Mouse (Mus musculus): ENCODE data around the gene Rpl9-ps6. TPM values are rescaled to one million over a fixed set of nuclear protein-coding genes. Genes with fewer than 3 reads are reported as not detected.
"Not testable (repeated sequence)": the region's sequence is repeated elsewhere in the genome, so short reads cannot be mapped to it uniquely, and the experiment has no call there.

Gene Rpl9-ps6
- polyA plus RNA-seq, 1 experiment from 2014 or later, result 113 TPM

DNA sequence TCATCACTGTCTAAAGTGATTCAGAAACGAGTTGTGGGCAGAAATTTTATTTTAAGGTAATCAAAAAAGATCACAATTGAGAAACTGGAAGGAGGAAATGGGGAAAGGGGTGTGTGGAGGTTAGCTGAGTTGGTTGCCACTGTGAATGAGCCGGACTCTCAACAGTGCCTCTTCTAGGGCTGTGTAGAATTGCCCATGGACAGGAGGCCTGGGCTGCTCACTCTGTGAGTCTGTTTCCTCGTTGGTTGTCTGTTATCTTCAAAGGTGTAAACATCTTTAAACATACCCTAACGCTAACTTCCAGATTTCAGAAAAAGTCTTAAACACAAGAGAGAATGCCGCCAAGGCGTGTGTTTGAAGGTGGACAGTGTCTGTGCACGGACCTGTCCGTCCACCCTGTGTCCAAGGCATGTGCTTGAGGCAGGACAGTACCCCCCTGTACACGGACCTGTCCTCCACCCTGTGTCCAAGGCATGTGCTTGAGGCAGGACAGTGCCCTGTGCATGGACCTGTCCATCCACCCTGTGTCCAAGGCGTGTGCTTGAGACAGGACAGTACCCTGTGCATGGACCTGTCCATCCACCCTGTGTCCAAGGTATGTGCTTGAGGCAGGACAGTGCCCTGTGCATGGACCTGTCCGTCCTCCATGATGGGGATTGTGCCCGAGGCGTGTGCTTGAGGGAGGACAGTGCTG, 4.3 kb upstream of the Rpl9-ps6 start:
- Histone ChIP-seq H3K27me3 (ENCODE audit: control insufficient read depth, insufficient read depth, low read depth, low read length) (no peaks in the 10 kb centered on the region), H3K4me1 (replicated peaks; ENCODE audit: control insufficient read depth, insufficient read depth, low read length) (no peaks in the 10 kb centered on the region), H3K9me3 (ENCODE audit: control insufficient read depth, low read length) (no peaks in the 10 kb centered on the region), H3K9ac (ENCODE audit: low read length) (no peak overlapping the region), H3K27ac (ENCODE audit: low read length) (no peak overlapping the region), H3K4me2 (ENCODE audit: low read depth, low read length) (no peak overlapping the region), H3K4me3 (ENCODE audit: low read length) (no peak overlapping the region), H3K36me3 (ENCODE audit: control insufficient read depth, insufficient read depth, low read length) (no peaks in the 10 kb centered on the region)
- WGBS, result 71% methylated on average over 13 of the region's 13 CpGs
- no peak for ATAC-seq (ENCODE audit: low read depth)

DNA sequence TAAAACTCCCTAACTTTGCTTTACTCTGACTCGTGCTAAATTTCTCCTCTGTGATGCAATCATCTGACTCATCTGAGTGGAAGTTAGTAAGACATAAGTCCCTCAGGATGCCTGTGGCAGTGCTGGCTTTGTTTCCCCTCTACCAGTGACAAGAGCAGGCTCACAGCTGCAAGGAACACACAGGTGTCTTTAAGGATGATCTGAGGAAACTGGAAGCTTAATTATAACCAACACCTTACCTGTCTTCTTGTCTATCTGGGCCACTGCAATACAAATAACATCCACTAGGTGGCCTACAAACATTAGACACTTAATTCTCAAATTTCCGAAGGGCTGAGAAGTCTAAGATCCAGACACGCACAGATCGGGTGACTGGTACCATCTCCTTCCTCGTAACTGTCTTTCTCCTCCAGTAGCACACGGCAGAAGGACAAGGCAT, 3.7 kb upstream of the Rpl9-ps6 start:
- ATAC-seq (ENCODE audit: low read depth), result no peak
- H3K9ac ChIP-seq (ENCODE audit: low read length), result no peak overlapping the region
- H3K4me2 ChIP-seq (ENCODE audit: low read depth, low read length), result no peak overlapping the region
- H3K27ac ChIP-seq (ENCODE audit: low read length), result no peak overlapping the region
- no peaks in the 10 kb centered on the region for H3K27me3 ChIP-seq (ENCODE audit: control insufficient read depth, insufficient read depth, low read depth, low read length)
- H3K4me3 ChIP-seq (ENCODE audit: low read length), result no peak overlapping the region
- no peaks in the 10 kb centered on the region for H3K9me3 ChIP-seq (ENCODE audit: control insufficient read depth, low read length)
- WGBS, result 17% methylated on average over 6 of the region's 6 CpGs
- H3K36me3 ChIP-seq (ENCODE audit: control insufficient read depth, insufficient read depth, low read length), result no peaks in the 10 kb centered on the region
- H3K4me1 ChIP-seq (replicated peaks; ENCODE audit: control insufficient read depth, insufficient read depth, low read length), result no peaks in the 10 kb centered on the region

DNA sequence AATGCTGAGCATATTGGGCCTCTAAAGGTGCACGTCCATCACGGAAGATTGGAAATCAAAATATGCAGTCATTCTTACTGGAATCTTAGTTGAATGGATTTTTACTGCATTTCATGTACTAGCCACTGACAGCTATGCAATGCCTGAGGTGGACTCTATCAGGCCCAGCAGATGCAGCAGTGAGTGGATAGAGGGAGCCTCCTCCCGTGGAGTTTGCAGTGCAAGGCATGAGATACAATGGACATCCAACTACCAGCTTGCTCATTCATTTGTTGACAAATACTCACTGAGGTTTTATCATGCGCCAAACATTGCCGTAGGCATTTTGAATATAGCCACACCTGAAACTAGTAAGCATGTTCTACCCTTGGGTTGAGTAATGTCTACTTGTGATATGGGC, 947 bp upstream of the Rpl9-ps6 start:
- no peaks in the 10 kb centered on the region for H3K27me3 ChIP-seq (ENCODE audit: control insufficient read depth, insufficient read depth, low read depth, low read length)
- no peak overlapping the region for H3K27ac ChIP-seq (ENCODE audit: low read length)
- H3K4me1 ChIP-seq (replicated peaks; ENCODE audit: control insufficient read depth, insufficient read depth, low read length), result no peaks in the 10 kb centered on the region
- H3K4me3 ChIP-seq (ENCODE audit: low read length), result no peak overlapping the region
- 91% methylated on average over 5 of the region's 5 CpGs for WGBS
- H3K9me3 ChIP-seq (ENCODE audit: control insufficient read depth, low read length), result no peaks in the 10 kb centered on the region
- no peaks in the 10 kb centered on the region for H3K36me3 ChIP-seq (ENCODE audit: control insufficient read depth, insufficient read depth, low read length)
- no peak for ATAC-seq (ENCODE audit: low read depth)
- no peak overlapping the region for H3K9ac ChIP-seq (ENCODE audit: low read length)
- no peak overlapping the region for H3K4me2 ChIP-seq (ENCODE audit: low read depth, low read length)

DNA sequence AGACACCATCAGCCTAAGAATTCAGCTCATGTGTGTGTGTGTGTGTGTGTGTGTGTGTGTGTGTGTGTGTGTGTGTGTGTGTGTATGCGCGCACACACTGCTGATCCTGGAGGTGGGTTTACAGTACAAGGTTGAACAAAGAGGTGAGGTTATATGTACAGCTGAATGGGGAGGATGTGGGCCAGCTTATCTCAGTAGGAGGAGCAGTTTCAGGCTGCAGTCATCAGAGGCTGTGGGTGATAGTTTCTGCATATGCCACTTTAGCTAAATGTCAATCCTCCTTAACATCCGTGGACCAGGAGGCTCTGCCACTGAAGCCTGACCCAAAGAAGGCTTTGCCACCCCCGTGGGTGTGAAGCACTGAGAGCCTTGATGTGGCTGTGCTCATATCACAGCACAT, 1.1 kb downstream of the Rpl9-ps6 start:
- Histone ChIP-seq H3K27ac (ENCODE audit: low read length) (no peak overlapping the region), H3K27me3 (ENCODE audit: control insufficient read depth, insufficient read depth, low read depth, low read length) (no peaks in the 10 kb centered on the region), H3K4me2 (ENCODE audit: low read depth, low read length) (no peak overlapping the region), H3K9me3 (ENCODE audit: control insufficient read depth, low read length) (no peaks in the 10 kb centered on the region), H3K4me1 (replicated peaks; ENCODE audit: control insufficient read depth, insufficient read depth, low read length) (no peaks in the 10 kb centered on the region), H3K9ac (ENCODE audit: low read length) (no peak overlapping the region), H3K4me3 (ENCODE audit: low read length) (no peak overlapping the region), H3K36me3 (ENCODE audit: control insufficient read depth, insufficient read depth, low read length) (no peaks in the 10 kb centered on the region)
- no peak for ATAC-seq (ENCODE audit: low read depth)
- WGBS, result 65% methylated on average over 4 of the region's 4 CpGs

DNA sequence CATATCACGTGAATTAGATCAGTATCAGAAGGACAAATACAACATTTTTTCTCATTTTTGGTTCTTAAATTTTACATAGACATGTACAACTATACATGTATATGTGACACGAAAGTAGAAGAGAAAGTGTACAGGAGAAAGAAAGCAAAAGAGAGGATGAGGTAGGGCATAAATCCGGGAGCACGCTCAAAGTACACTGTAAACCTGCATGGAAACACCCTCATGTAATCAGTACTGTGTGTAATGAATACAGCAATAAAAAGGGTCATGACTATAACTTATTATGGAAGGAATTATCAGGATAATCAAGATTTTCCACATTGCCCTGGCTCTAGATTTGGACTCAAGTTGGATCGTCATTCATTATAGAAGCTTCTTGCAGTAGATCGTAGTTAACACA, 3.3 kb downstream of the Rpl9-ps6 start:
- H3K36me3 ChIP-seq (ENCODE audit: control insufficient read depth, insufficient read depth, low read length), result no peaks in the 10 kb centered on the region
- no peak for ATAC-seq (ENCODE audit: low read depth)
- 92% methylated on average over 6 of the region's 6 CpGs for WGBS

DNA sequence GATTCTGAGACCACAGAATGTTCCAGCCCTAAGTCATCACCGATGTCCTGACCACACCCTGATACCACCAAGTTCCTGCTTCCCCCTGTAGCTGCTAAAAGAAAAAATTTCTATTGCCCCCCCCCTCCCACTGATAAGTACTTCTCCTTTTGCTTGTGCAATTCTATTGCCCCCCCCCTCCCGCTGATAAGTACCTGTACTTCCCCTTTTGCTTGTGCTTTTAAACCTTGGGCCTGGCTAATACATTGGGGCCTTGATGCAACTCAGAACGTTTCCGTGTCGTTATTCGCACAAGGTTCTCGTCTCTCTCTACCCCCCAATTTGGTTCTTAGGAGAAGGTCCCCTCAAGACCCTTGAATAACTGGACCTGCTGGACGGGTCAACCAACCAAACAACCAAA, 8.7 kb downstream of the Rpl9-ps6 start:
- not testable (repeated sequence) for H3K4me3 ChIP-seq (ENCODE audit: low read length); H3K27ac ChIP-seq (ENCODE audit: low read length); ATAC-seq (ENCODE audit: low read depth); H3K9ac ChIP-seq (ENCODE audit: low read length); H3K9me3 ChIP-seq (ENCODE audit: control insufficient read depth, low read length); H3K27me3 ChIP-seq (ENCODE audit: control insufficient read depth, insufficient read depth, low read depth, low read length); H3K4me1 ChIP-seq (replicated peaks; ENCODE audit: control insufficient read depth, insufficient read depth, low read length); H3K36me3 ChIP-seq (ENCODE audit: control insufficient read depth, insufficient read depth, low read length); H3K4me2 ChIP-seq (ENCODE audit: low read depth, low read length)
- WGBS, result 81% methylated on average over 8 of the region's 8 CpGs

More for the DNA sequence above, 3.3 kb downstream of the Rpl9-ps6 start:
- H3K4me1 ChIP-seq (replicated peaks; ENCODE audit: control insufficient read depth, insufficient read depth, low read length), result no peaks in the 10 kb centered on the region
- H3K27ac ChIP-seq (ENCODE audit: low read length), result no peak overlapping the region
- no peak overlapping the region for H3K4me2 ChIP-seq (ENCODE audit: low read depth, low read length)
- no peaks in the 10 kb centered on the region for H3K27me3 ChIP-seq (ENCODE audit: control insufficient read depth, insufficient read depth, low read depth, low read length)
- H3K9ac ChIP-seq (ENCODE audit: low read length), result no peak overlapping the region
- no peak overlapping the region for H3K4me3 ChIP-seq (ENCODE audit: low read length)
- H3K9me3 ChIP-seq (ENCODE audit: control insufficient read depth, low read length), result no peaks in the 10 kb centered on the region

DNA sequence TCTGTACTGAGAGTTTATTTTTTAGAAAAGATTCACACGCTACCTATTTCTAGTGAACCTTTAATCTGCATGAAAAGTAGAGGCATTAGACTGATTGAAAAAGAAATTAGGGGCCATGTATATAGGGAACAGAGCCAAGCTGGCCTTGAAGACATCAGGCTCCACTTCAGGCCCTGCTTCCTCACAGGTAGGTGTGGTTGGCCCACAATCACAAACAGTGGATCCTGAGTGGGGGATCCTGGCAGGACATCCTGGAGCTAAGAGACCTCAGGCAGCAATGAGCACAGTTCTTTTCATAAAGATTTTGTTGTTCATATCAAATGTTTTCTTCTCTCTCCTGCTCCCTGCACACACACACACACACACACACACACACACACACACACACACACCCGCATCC, 9.6 kb downstream of the Rpl9-ps6 start:
- WGBS, result 74% methylated on average over 2 of the region's 2 CpGs
- ATAC-seq (ENCODE audit: low read depth), result peak; percentile 36; the same call in 1 of the 2 replicates
- H3K27me3 ChIP-seq (ENCODE audit: control insufficient read depth, insufficient read depth, low read depth, low read length), result no peaks in the 10 kb centered on the region

DNA sequence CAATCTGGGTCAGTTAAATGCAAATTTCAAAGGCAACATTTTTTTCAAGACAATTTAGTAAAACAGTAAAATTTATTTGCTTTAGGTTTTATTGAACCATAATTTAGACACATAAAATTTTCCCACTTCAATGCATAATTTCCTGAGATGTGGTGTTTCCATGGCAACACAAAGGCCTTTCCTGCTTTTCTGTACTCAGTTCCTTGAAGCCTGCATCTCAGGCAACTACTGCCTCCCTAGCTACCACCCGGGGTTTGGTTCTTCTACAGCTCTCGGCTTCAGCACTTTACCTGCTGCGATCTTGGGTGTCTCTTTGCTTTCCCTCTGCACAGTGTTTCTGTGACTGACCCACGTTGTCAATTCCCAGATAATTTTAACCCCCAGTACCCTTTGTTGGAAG, 14.1 kb downstream of the Rpl9-ps6 start:
- no peak overlapping the region for H3K9ac ChIP-seq (ENCODE audit: low read length)
- 77% methylated on average over 4 of the region's 4 CpGs for WGBS
- H3K4me3 ChIP-seq (ENCODE audit: low read length), result no peak overlapping the region
- no peaks in the 10 kb centered on the region for H3K27me3 ChIP-seq (ENCODE audit: control insufficient read depth, insufficient read depth, low read depth, low read length)
- no peak for ATAC-seq (ENCODE audit: low read depth)
- H3K9me3 ChIP-seq (ENCODE audit: control insufficient read depth, low read length), result peaks cover 3% of the 10 kb centered on the region; the same call in 1 of the 2 replicates
- H3K4me2 ChIP-seq (ENCODE audit: low read depth, low read length), result no peak overlapping the region
- no peaks in the 10 kb centered on the region for H3K36me3 ChIP-seq (ENCODE audit: control insufficient read depth, insufficient read depth, low read length)
- no peak overlapping the region for H3K27ac ChIP-seq (ENCODE audit: low read length)
- H3K4me1 ChIP-seq (replicated peaks; ENCODE audit: control insufficient read depth, insufficient read depth, low read length), result no peaks in the 10 kb centered on the region

More for the DNA sequence above, 9.6 kb downstream of the Rpl9-ps6 start:
- Histone ChIP-seq H3K27ac (ENCODE audit: low read length) (no peak overlapping the region; the same call in 1 of the 2 replicates), H3K4me3 (ENCODE audit: low read length) (no peak overlapping the region), H3K9ac (ENCODE audit: low read length) (no peak overlapping the region), H3K9me3 (ENCODE audit: control insufficient read depth, low read length) (no peaks in the 10 kb centered on the region), H3K4me1 (replicated peaks; ENCODE audit: control insufficient read depth, insufficient read depth, low read length) (no peaks in the 10 kb centered on the region), H3K36me3 (ENCODE audit: control insufficient read depth, insufficient read depth, low read length) (no peaks in the 10 kb centered on the region), H3K4me2 (ENCODE audit: low read depth, low read length) (no peak overlapping the region)

DNA sequence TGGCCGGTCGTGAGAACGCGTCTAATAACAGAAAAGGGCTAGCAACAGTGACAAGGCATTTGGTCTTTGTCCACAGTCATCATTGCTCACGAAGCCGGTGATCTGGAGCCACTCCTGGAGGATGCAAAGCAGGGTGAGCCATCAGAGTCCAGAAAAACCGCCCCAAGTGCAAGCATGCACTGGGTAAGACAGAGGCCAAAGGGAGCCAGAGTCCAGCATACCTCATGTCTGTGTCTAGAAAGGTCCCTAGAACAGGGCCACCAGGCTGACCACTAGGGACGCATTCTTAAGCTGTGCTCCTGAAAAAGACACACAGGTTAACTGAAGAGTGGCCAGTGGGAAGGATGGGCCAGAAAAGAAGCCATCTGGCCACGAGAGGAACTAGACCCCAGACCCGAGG, 17.4 kb downstream of the Rpl9-ps6 start:
- no peak overlapping the region for H3K9ac ChIP-seq (ENCODE audit: low read length)
- H3K4me3 ChIP-seq (ENCODE audit: low read length), result no peak overlapping the region
- H3K27ac ChIP-seq (ENCODE audit: low read length), result no peak overlapping the region
- no peaks in the 10 kb centered on the region for H3K27me3 ChIP-seq (ENCODE audit: control insufficient read depth, insufficient read depth, low read depth, low read length)
- H3K4me2 ChIP-seq (ENCODE audit: low read depth, low read length), result no peak overlapping the region
- no peaks in the 10 kb centered on the region for H3K4me1 ChIP-seq (replicated peaks; ENCODE audit: control insufficient read depth, insufficient read depth, low read length)
- ATAC-seq (ENCODE audit: low read depth), result no peak
- H3K36me3 ChIP-seq (ENCODE audit: control insufficient read depth, insufficient read depth, low read length), result no peaks in the 10 kb centered on the region
- peaks cover 3% of the 10 kb centered on the region; the same call in 1 of the 2 replicates for H3K9me3 ChIP-seq (ENCODE audit: control insufficient read depth, low read length)
- WGBS, result 95% methylated on average over 10 of the region's 10 CpGs

All from lung, embryonic 16.5 days (tissue).